Mouse (Mus musculus) heart, embryonic 15.5 days (tissue): ENCODE measurements around the gene Pth2. TPM values are rescaled to one million over a fixed set of nuclear protein-coding genes. Genes with fewer than 3 reads are reported as not detected.

Source experiments
- ATAC-seq: fragments of 200-750 bp; cut with Nextera tagmentation; replicated peaks from 2 replicates; pipeline ENCODE4 v1.8.0; 2017; ENCODE audit warnings: low read depth, moderate TSS enrichment; ENCODE audit not compliant: insufficient number of reproducible peaks, insufficient read depth, low FRiP score
- H3K27ac ChIP-seq: fragments of 300-500 bp; sonication (generic); 2 replicates; pipeline ENCODE4 v1.5.1; 2015; ENCODE audit warnings: mild to moderate bottlenecking, inconsistent platforms
- H3K27me3 ChIP-seq: fragments of 300-500 bp; sonication (generic); 2 replicates; pipeline ENCODE4 v1.6.1; 2015; ENCODE audit warnings: inconsistent platforms
- H3K36me3 ChIP-seq: fragments of 300-500 bp; sonication (generic); 2 replicates; pipeline ENCODE4 v1.6.1; 2015; ENCODE audit warnings: mild to moderate bottlenecking, inconsistent platforms
- H3K4me1 ChIP-seq: fragments of 300-500 bp; sonication (generic); replicated peaks from 2 replicates; pipeline ENCODE4 v1.6.1; 2015; ENCODE audit warnings: inconsistent platforms
- H3K4me2 ChIP-seq: fragments of 300-500 bp; sonication (generic); 2 replicates; pipeline ENCODE4 v1.6.1; 2015; ENCODE audit warnings: inconsistent platforms, mild to moderate bottlenecking, moderate library complexity
- H3K4me3 ChIP-seq: fragments of 300-500 bp; sonication (generic); 2 replicates; pipeline ENCODE4 v1.5.1; 2015; ENCODE audit warnings: mild to moderate bottlenecking, inconsistent platforms
- H3K9ac ChIP-seq: fragments of 300-500 bp; sonication (generic); 2 replicates; pipeline ENCODE4 v1.6.1; 2015; ENCODE audit warnings: mild to moderate bottlenecking, inconsistent platforms
- H3K9me3 ChIP-seq: fragments of 300-500 bp; sonication (generic); replicated peaks from 2 replicates; pipeline ENCODE4 v1.6.1; 2016; ENCODE audit warnings: inconsistent platforms
- WGBS: fragments of 180-500 bp; shearing (Covaris S2); methylation state at CpG from one replicate; pipeline ENCODE4 v1.1.7; 2015; ENCODE audit warnings: mixed read lengths; 5-methylcytosine and 5-hydroxymethylcytosine counted together
- polyA plus RNA-seq: library from polyadenylated mRNA; unstranded; fragments of >200 nt; fragmentation: Nextera tagmentation; extraction: Ambion mirVana; gene quantifications from 2 replicates; pipeline ENCODE4 v1.2.1, GENCODE M21; 2015

Gene Pth2
- polyA plus RNA-seq, 1 experiment from 2014 or later = not detected

DNA sequence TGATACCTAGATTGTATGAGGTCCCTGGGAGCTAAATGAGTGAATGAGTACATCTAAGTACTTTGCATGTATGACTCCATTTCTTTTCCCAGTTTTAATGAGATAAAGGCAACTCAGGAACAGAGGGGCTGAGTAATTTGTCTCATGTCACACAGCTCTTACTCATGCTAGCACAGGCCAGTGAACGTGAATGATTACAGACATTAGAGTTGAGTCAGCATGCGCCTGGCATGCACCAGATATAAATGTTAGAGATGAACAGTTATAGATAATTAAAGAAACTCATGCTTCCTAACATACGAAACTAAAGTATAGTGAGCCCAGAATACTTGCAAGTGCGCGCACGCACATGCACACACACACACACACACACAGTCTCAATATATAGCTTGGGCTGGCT is 9.4 kb downstream of the Pth2 start:
- H3K4me3 ChIP-seq = no peak overlapping the region
- peaks cover 77% of the 10 kb centered on the region for H3K27me3 ChIP-seq
- ATAC-seq = no peak
- no peak overlapping the region for H3K4me2 ChIP-seq
- H3K4me1 ChIP-seq = peaks cover 12% of the 10 kb centered on the region
- no peaks in the 10 kb centered on the region for H3K36me3 ChIP-seq
- no peak overlapping the region for H3K27ac ChIP-seq
- WGBS = 88% methylated on average over 6 of the region's 6 CpGs
- no peak overlapping the region for H3K9ac ChIP-seq
- no peaks in the 10 kb centered on the region for H3K9me3 ChIP-seq

- Histone ChIP-seq H3K36me3 (no peaks in the 10 kb centered on the region), H3K4me1 (peaks cover 18% of the 10 kb centered on the region), H3K9ac (no peak overlapping the region), H3K4me2 (no peak overlapping the region), H3K4me3 (no peak overlapping the region), H3K27me3 (peaks cover 72% of the 10 kb centered on the region), H3K27ac (no peak overlapping the region), H3K9me3 (no peaks in the 10 kb centered on the region)
- ATAC-seq = no peak
- WGBS = 50% methylated on average over 2 of the region's 2 CpGs
Observed at GRCm38 (mm10) chr7:45191161-45191560, 10.4 kb downstream of the Pth2 start.

GRCm38 (mm10) chr7:45191803-45192363 is 11.1 kb downstream of the Pth2 start:
- Histone ChIP-seq H3K27me3 (peaks cover 72% of the 10 kb centered on the region), H3K4me2 (no peak overlapping the region), H3K27ac (no peak overlapping the region), H3K9ac (no peak overlapping the region), H3K4me3 (no peak overlapping the region), H3K4me1 (peaks cover 18% of the 10 kb centered on the region), H3K36me3 (no peaks in the 10 kb centered on the region), H3K9me3 (no peaks in the 10 kb centered on the region)
- 15% methylated on average over 8 of the region's 8 CpGs for WGBS
- no peak for ATAC-seq

- no peak for ATAC-seq
- Histone ChIP-seq H3K27ac (no peak overlapping the region), H3K27me3 (peaks cover 72% of the 10 kb centered on the region), H3K9ac (no peak overlapping the region), H3K4me3 (no peak overlapping the region), H3K4me2 (no peak overlapping the region), H3K9me3 (no peaks in the 10 kb centered on the region), H3K36me3 (no peaks in the 10 kb centered on the region), H3K4me1 (peaks cover 18% of the 10 kb centered on the region)
- WGBS = 84% methylated on average over 7 of the region's 7 CpGs
Observed at GRCm38 (mm10) chr7:45192585-45193310, 12.0 kb downstream of the Pth2 start.

DNA sequence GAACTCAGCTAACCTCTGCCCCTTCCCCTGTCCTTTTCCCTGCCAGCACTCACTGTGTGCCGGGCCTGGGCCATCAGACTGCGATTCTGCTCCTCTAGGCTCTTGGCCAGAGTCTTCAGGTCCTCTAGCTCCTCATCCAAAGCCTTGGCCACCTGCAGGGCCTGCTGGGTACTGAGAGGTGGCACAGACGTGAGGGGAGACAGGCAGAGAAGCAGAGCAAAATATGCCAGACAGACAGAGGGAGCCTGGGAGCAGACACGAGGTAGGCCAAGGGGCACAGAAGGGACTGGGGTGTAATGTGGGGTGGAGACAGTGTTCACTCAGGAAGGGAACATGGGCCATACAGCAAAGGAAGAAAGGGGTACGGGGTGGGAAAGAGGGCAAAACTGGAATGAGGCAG is 12.6 kb downstream of the Pth2 start:
- WGBS = 62% methylated on average over 5 of the region's 5 CpGs
- Histone ChIP-seq H3K9me3 (no peaks in the 10 kb centered on the region), H3K9ac (no peak overlapping the region), H3K4me2 (no peak overlapping the region), H3K4me1 (peaks cover 20% of the 10 kb centered on the region), H3K27ac (no peak overlapping the region), H3K4me3 (no peak overlapping the region), H3K27me3 (peaks cover 66% of the 10 kb centered on the region), H3K36me3 (no peaks in the 10 kb centered on the region)
- no peak for ATAC-seq

GRCm38 (mm10) chr7:45193871-45194785 is 13.3 kb downstream of the Pth2 start:
- WGBS = 68% methylated on average over 17 of the region's 17 CpGs
- Histone ChIP-seq H3K4me2 (no peak overlapping the region), H3K36me3 (no peaks in the 10 kb centered on the region), H3K4me1 (peaks cover 20% of the 10 kb centered on the region), H3K9me3 (no peaks in the 10 kb centered on the region), H3K9ac (no peak overlapping the region), H3K27ac (no peak overlapping the region), H3K27me3 (peaks cover 61% of the 10 kb centered on the region), H3K4me3 (no peak overlapping the region)
- no peak for ATAC-seq

- Histone ChIP-seq H3K9me3 (no peaks in the 10 kb centered on the region), H3K27me3 (peaks cover 47% of the 10 kb centered on the region), H3K4me1 (peaks cover 20% of the 10 kb centered on the region), H3K4me2 (no peak overlapping the region), H3K27ac (no peak overlapping the region), H3K9ac (no peak overlapping the region), H3K36me3 (no peaks in the 10 kb centered on the region), H3K4me3 (no peak overlapping the region)
- ATAC-seq = no peak
- WGBS = 50% methylated on average over 13 of the region's 13 CpGs
Observed at GRCm38 (mm10) chr7:45195341-45196175, 14.8 kb downstream of the Pth2 start.

DNA sequence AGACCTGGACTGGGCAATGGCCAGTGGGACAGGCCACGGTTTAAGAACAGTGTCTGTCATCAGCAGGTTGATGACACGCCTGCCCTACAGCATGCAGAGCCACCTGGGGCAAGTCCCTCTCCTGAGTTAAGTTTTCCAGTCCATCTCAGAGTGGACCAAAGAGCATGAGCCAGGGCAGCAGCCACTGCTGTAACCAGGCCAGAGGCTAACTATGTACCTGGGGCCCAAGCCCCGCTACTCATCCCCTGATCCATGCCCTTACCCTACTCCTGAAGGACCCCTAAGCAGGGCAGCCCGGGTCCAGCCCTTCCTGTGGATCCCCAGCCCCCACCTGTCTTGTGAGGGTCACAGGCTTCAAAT is 15.4 kb downstream of the Pth2 start:
- no peak for ATAC-seq
- peaks cover 42% of the 10 kb centered on the region for H3K27me3 ChIP-seq
- no peaks in the 10 kb centered on the region for H3K36me3 ChIP-seq
- WGBS = 80% methylated on average over 4 of the region's 4 CpGs
- H3K9ac ChIP-seq = no peak overlapping the region
- no peak overlapping the region for H3K4me2 ChIP-seq
- H3K27ac ChIP-seq = no peak overlapping the region
- H3K4me1 ChIP-seq = peaks cover 20% of the 10 kb centered on the region
- no peak overlapping the region for H3K4me3 ChIP-seq
- H3K9me3 ChIP-seq = no peaks in the 10 kb centered on the region

GRCm38 (mm10) chr7:45196994-45197393 is 16.2 kb downstream of the Pth2 start:
- Histone ChIP-seq H3K36me3 (no peaks in the 10 kb centered on the region), H3K27me3 (peaks cover 36% of the 10 kb centered on the region), H3K27ac (no peak overlapping the region), H3K4me1 (peaks cover 14% of the 10 kb centered on the region), H3K4me2 (no peak overlapping the region), H3K9ac (no peak overlapping the region), H3K9me3 (no peaks in the 10 kb centered on the region), H3K4me3 (no peak overlapping the region)
- 65% methylated on average over 5 of the region's 5 CpGs for WGBS
- no peak for ATAC-seq

- Histone ChIP-seq H3K27ac (no peak overlapping the region), H3K4me2 (no peak overlapping the region), H3K4me3 (no peak overlapping the region), H3K27me3 (peaks cover 32% of the 10 kb centered on the region), H3K9ac (no peak overlapping the region), H3K9me3 (no peaks in the 10 kb centered on the region), H3K36me3 (no peaks in the 10 kb centered on the region), H3K4me1 (peaks cover 11% of the 10 kb centered on the region)
- ATAC-seq = 0 out of 2 replicates have a peak, but pooled peaks have one; percentile 48
- 10% methylated on average over 5 of the region's 5 CpGs for WGBS
Observed at GRCm38 (mm10) chr7:45198435-45198834, 17.6 kb downstream of the Pth2 start.

DNA sequence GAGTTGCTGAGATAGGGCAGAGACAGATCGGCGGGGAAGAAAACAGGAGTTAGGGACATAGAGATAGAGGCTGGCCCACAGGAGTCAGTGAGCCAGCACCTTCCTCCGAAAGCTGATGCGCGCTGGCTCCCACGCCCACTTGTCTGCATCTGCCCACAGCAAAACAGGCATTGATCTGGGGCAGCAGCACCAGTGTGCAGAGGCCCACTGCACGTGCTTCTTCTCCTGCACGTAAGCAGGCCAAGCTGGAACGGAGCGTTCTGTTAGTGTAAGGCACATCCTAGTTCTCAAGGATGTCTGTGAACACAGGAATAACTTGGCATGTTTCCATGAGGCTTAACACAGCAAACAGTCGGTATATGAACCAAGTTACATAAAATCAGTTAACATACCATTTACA is 18.2 kb downstream of the Pth2 start:
- Histone ChIP-seq H3K9me3 (no peaks in the 10 kb centered on the region), H3K27me3 (peaks cover 27% of the 10 kb centered on the region), H3K9ac (no peak overlapping the region), H3K4me3 (no peak overlapping the region), H3K4me2 (no peak overlapping the region), H3K4me1 (peaks cover 11% of the 10 kb centered on the region), H3K27ac (no peak overlapping the region), H3K36me3 (no peaks in the 10 kb centered on the region)
- 73% methylated on average over 11 of the region's 11 CpGs for WGBS
- no peak for ATAC-seq
